Mouse (Mus musculus): ENCODE measurements at regions not wholly inside any gene's neighbourhood (a gene's known extent, or its start where the extent isn't known, plus 50 kb on each side); places are given as distances from the start of the nearest gene placed in this dataset.

DNA sequence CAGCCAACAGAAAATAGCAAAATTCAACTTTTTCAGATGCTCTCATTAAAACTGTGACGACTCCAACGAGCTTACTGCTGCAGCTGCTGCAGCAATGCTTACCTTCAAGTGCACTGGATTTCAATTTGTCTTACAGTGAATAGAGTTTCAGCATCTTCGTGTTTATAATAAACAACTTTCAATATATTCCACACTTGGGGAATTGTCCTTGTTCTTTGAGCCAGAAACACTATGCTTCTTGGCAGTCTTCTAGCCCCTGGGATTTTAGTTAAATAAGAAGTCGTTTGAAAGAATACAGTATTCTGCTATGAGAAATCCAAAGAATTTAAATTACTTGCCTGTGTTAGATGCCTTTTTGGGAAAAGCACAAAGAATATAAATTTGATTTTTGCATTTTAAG lies 381.9 kb upstream of the Kcnd2 start:
- DNase-seq (ENCODE audit: low spot score) (peak; percentile 38), ATAC-seq (ENCODE audit: low FRiP score) (no peak)
- H3K36me3 ChIP-seq (ENCODE audit: insufficient read depth, low read length) = no peaks in the 10 kb centered on the region
- H3K27ac ChIP-seq (ENCODE audit: low read depth, low read length) = no peak overlapping the region
- H3K27me3 ChIP-seq (ENCODE audit: insufficient read depth, low read length) = no peaks in the 10 kb centered on the region
- H3K9ac ChIP-seq (replicated peaks; ENCODE audit: low read length, poor library complexity, severe bottlenecking) = no peak overlapping the region
- no peaks in the 10 kb centered on the region for H3K4me1 ChIP-seq (ENCODE audit: insufficient read depth, low read length)
- no peak overlapping the region for H3K4me3 ChIP-seq (ENCODE audit: low read depth, low read length)
- no peak overlapping the region for H3K4me2 ChIP-seq (ENCODE audit: low read depth, low read length, poor library complexity, severe bottlenecking)
- no peak for TF ChIP-seq CTCF (IDR thresholded peaks at IDR 0.05)
- no peaks in the 10 kb centered on the region for H3K9me3 ChIP-seq (ENCODE audit: low read length)
- 42% methylated on average over 4 of the region's 4 CpGs for WGBS

DNA sequence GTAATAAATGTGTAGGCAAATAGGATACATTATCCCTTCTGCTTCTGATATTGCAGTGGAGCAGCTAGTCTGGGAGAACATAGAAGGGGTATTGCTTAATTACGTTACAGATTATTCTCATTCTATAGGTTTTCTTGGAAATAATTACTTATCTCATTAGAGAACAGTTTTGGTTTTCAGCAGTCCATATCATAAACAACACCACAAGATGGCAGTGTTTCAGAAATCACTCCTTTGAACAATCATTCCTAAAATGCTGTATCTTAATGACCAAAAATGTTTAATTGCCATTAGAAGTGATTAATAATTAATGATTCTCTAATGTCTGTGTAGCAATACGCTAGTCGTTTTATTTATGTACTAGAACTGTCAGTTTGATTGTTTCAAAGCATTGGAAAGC lies 375.2 kb upstream of the Kcnd2 start:
- no peaks in the 10 kb centered on the region for H3K4me1 ChIP-seq (ENCODE audit: insufficient read depth, low read length)
- H3K4me3 ChIP-seq (ENCODE audit: low read depth, low read length) = no peak overlapping the region
- WGBS = 42% methylated on average over 3 of the region's 3 CpGs
- no peaks in the 10 kb centered on the region for H3K36me3 ChIP-seq (ENCODE audit: insufficient read depth, low read length)
- TF ChIP-seq CTCF (IDR thresholded peaks at IDR 0.05) = peak; percentile 65
- no peaks in the 10 kb centered on the region for H3K27me3 ChIP-seq (ENCODE audit: insufficient read depth, low read length)
- H3K27ac ChIP-seq (ENCODE audit: low read depth, low read length) = no peak overlapping the region
- no peaks in the 10 kb centered on the region for H3K9me3 ChIP-seq (ENCODE audit: low read length)
- no peak for ATAC-seq (ENCODE audit: low FRiP score)
- no peak overlapping the region for H3K9ac ChIP-seq (replicated peaks; ENCODE audit: low read length, poor library complexity, severe bottlenecking)
- peak; percentile 54 for DNase-seq (ENCODE audit: low spot score)
- no peak overlapping the region for H3K4me2 ChIP-seq (ENCODE audit: low read depth, low read length, poor library complexity, severe bottlenecking)

Measured in midbrain, postnatal 0 days (tissue).